Mouse (Mus musculus): Measurements from ENCODE around the gene Ccdc85b.

Gene Ccdc85b

DNA sequence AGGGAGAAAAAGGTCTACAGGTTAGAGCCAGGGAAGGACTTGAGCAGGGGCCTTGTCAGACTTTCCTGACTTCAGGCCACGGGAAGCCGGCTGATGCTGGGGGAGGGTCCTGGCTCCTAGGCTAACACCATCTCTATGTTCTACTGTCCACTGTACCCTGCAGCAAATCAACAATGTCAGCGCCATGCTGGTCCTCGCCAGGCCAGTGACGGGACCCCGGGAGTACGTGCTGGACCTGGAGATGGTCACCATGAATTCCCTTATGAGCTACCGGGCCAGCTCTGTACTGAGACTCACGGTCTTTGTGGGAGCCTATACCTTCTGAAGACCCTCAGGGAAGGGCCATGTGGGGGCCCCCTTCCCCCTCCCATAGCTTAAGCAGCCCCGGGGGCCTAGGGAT, 23.7 kb upstream of the Ccdc85b start:
- DNase-seq (ENCODE audit: low spot score in 2 of 2): no peak

DNA sequence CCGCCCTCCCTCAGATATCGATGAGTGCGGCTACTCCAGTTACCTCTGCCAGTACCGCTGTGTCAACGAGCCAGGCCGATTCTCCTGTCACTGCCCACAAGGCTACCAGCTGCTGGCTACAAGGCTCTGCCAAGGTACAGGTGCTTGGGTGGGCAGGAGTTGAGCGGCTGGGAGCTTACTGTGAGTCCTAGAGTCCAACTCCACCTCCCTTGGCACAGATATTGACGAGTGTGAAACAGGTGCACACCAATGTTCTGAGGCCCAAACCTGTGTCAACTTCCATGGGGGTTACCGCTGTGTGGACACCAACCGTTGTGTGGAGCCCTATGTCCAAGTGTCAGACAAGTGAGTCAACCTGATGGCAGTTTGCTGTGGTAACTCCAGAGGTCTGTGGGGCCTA, 22.3 kb upstream of the Ccdc85b start:
- DNase-seq (ENCODE audit: low spot score in 2 of 2): no peak

DNA sequence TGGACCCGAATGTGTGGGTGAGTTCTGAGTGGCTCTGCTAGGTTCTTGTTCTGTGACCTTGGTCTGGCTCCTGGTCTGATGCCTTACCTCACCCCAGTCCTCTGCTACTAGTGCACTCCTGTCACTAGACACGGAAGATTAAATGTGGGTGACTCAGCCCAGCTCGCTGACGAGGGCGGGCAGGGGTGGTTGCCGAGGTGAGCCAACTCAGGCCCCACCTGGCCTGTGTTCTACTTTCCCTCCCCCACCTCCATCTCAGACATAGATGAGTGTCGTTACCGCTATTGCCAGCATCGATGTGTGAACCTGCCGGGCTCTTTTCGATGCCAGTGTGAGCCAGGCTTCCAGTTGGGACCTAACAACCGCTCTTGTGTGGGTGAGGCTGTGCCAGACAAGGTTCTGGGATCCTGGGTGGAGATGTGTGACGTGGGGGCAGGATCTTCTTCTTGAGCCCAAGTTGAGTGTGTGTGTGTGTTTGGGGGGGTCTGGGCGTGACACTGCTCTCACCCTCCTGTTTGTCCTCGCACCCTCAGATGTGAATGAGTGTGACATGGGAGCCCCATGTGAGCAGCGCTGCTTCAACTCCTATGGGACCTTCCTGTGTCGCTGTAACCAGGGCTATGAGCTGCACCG, 20.1 kb upstream of the Ccdc85b start:
- DNase-seq (ENCODE audit: low spot score in 2 of 2): no peak

DNA sequence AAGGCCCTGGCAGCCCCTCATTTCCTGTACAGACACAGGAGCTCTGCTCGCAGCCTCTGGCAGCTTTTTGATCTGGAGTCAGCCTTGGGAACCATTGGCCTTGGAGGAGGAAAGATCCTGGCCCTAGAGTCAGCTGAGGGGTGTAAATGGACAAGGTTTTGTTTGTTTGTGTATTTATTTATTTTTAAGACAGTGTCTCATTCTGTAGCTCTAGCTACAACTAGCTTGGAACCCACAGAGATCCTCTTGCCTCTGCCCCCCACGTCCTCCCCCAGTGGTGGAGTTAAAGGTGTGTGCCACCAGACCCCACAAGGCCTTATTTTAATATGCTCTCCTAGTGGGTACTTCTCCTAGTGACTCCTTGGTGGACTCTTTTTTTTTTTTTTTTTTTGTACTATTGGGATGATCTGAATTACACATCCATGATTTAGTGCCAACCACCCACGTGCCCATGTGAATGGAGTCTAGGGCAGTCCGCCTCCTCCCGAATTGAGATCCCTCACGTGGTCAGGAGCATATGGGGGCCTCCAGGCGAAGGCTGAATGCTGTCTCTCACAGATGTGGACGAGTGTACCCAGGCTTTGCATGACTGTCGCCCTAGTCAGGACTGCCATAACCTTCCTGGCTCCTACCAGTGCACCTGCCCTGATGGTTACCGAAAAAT, 19.4 kb upstream of the Ccdc85b start:
- no peak for DNase-seq (ENCODE audit: low spot score in 2 of 2)

GRCm38 (mm10) chr19:5475069-5475714, 17.5 kb upstream of the Ccdc85b start:
- no peak for DNase-seq (ENCODE audit: low spot score in 2 of 2)

- no peak for DNase-seq (ENCODE audit: low spot score in 2 of 2)
Observed at GRCm38 (mm10) chr19:5474281-5475068, 16.8 kb upstream of the Ccdc85b start.

GRCm38 (mm10) chr19:5473720-5474119, 16.0 kb upstream of the Ccdc85b start, which contains the start of gene Efemp2:
Gene Efemp2, plus strand, starts transcription at chr19:5473954.
- DNase-seq (ENCODE audit: low spot score in 2 of 2): peak in 1 of 2 experiments; percentile 44

DNA sequence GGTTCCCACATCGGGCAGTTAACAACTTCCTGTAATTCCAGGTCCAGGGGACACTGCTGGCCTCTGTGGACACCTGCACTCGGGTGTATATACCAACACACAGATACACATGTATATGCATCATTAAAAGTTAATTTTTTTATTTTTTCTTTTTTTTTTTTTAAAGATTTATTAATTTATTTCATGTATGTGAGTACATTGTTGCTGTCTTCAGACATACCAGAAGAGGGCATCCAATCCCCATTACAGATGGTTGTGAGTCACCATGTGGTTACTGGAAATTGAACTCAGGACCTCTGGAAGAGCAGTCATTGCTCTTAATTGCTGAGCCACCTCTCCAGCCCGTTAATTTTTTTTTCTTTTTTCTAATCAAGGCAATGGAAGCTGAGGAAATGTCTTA, 15.2 kb upstream of the Ccdc85b start:
- no peak for DNase-seq (ENCODE audit: low spot score in 2 of 2)

- no peak for DNase-seq (ENCODE audit: low spot score in 2 of 2)
Observed at GRCm38 (mm10) chr19:5471846-5472245, 14.2 kb upstream of the Ccdc85b start.

GRCm38 (mm10) chr19:5468374-5468773, 10.7 kb upstream of the Ccdc85b start, which contains the start of gene Ctsw:
Gene Ctsw, minus strand, starts transcription at chr19:5468507.
- no peak for DNase-seq (ENCODE audit: low spot score in 2 of 2)

- DNase-seq (ENCODE audit: low spot score in 2 of 2): no peak
Observed at GRCm38 (mm10) chr19:5466916-5467500, 9.3 kb upstream of the Ccdc85b start.

DNA sequence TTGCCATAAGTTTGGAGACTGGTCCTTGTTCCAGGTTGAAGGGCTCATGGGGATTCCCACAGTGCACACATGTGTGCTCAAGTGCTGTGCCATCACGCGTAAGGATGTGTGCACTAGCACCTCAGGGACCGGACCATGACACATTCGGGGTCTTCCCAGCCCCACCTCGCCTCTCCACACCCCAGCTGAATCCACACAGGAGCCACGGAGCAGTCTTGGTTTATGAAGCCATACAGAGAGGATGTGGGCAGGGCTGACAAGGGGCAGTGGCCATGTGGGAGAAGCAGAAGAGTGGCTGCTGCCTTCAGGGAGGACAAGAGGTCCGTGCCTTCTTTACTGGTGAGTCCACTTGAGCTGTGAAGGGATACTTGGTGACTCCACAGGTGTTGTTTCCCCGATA, 7.3 kb upstream of the Ccdc85b start:
- no peak for DNase-seq (ENCODE audit: low spot score in 2 of 2)

- DNase-seq (ENCODE audit: low spot score in 2 of 2): peak in 1 of 2 experiments; percentile 83
Observed at GRCm38 (mm10) chr19:5463791-5464562, 6.3 kb upstream of the Ccdc85b start.

DNA sequence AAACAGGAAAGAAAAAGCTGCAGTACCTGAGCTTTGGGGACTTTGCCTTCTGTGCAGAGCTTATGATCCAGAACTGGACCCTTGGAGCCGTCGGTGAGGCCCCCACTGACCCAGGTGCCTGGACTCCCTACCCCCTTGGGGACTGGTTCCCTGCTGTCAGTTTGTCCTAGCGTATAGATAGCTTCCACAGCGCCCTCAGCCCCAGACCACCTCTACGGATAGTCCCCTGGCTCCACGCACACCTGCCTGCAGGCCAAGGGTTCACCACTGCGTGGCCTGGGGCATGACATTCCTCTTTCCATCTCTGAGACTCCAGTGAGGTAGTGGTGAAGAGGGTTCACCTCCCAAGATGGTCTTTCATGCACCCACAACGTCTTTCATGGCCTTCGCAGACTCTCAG, 5.5 kb upstream of the Ccdc85b start:
- DNase-seq (ENCODE audit: low spot score in 2 of 2): no peak

DNA sequence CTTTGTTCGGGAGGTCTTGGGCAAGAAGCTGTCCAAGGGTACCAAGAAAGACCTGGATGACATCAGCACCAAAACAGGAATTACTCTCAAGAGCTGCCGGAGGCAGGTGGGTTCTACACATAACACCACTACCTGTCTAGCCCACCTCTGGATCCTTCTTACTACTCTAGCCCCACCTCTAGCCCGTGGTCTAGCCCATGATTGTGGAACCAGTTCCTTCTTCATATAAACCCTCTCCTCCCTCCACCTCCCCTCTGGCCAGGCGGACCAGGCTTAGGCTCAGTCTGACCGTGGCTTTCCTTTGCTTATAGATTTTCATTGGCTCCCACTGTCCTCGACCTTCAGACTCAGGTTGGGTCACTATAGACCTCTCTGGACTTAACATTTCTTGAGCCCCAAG, 3.7 kb upstream of the Ccdc85b start:
- no peak for DNase-seq (ENCODE audit: low spot score in 2 of 2)

DNA sequence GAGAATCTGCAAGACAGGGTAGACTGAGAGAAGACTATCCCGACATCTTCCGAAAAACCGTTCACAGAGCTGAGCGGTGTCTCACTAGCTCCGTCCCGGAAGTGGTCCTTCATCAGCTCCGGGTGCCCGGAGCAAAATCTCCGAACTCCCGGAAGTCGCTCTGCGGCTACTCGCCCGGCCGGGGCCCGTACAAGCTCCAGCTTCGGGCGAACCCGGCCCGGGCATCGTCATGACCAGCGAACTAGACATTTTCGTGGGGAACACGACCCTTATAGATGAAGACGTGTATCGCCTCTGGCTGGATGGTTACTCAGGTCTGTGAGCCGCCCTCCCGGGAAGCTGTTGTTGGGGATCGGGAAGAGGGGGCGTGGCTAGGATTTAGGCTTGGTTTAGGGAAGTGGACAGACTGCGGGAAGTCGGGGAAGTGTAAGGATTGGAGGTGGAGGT, 2.8 kb upstream of the Ccdc85b start, which contains the start of gene Fibp:
Gene Fibp (plus strand): TSS at position 151 of the 447 bp plus-strand sequence.
- DNase-seq (ENCODE audit: low spot score in 2 of 2): peak; percentile 86 to 93

DNA sequence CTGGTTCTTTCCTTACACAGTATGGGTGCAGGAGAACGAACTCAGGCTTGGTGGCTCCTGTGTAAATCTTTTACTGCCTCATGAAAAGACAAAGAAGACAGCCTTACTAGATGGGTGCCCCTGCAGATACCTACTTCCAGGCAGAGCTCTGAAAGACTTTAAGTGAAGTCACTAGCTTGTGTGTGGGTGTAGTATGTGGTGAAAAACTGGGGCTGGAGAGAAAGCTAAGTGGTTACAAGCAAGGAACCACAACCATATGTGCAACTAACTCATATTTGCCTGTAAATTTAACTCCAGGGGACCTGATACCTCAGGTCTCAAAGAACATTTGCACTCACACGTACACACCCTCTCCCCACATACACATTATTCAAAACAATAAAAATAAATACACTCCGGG, 2.2 kb upstream of the Ccdc85b start:
- DNase-seq (ENCODE audit: low spot score in 2 of 2): no peak

DNA sequence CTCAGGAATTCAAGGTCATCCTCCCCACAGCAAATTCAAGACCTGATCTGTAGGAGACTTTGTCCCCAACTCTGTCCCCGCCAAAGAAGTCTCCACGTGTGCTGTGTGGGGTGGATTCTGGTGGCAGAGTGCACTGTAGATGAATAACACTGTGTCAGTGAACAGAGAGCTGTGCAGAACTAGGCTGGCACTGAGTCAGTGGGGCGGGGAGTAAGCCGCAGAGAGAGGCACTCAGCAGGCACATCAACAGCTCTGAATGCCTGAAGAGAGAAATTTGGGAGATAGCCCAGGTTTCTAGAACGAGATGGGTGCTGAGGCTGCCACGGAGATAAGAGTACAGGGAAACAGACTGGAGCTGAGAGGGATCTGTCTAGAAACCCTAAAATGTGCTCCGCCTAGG, 1.3 kb upstream of the Ccdc85b start:
- no peak for DNase-seq (ENCODE audit: low spot score in 2 of 2)

GRCm38 (mm10) chr19:5456922-5457745, 560 bp downstream of the Ccdc85b start:
- peak; percentile 91 to 94 for DNase-seq (ENCODE audit: low spot score in 2 of 2)
